Mouse (Mus musculus) hindbrain, postnatal 0 days (tissue): ENCODE results near the gene Gm21964. TPM values are rescaled to one million over a fixed set of nuclear protein-coding genes. Genes with fewer than 3 reads are reported as not detected.

Experiments
- ATAC-seq: fragments of 200-750 bp; cut with Nextera tagmentation; 2 replicates; pipeline ENCODE4 v1.8.0; 2017; ENCODE audit warnings: mild to moderate bottlenecking, moderate TSS enrichment, moderate library complexity
- DNase-seq: peaks from one replicate; pipeline ENCODE4 v3.0.0-alpha.2; 2015; ENCODE audit warnings: low spot score
- H3K27ac ChIP-seq: fragments of 300-500 bp; sonication (generic); 2 replicates; pipeline ENCODE4 v1.5.1; 2014; ENCODE audit warnings: mild to moderate bottlenecking
- H3K27me3 ChIP-seq: fragments of 300-500 bp; sonication (generic); 2 replicates; pipeline ENCODE4 v1.6.1; 2014; ENCODE audit warnings: low read length, mixed read lengths; ENCODE audit not compliant: insufficient read depth
- H3K36me3 ChIP-seq: fragments of 300-500 bp; sonication (generic); 2 replicates; pipeline ENCODE4 v1.6.1; 2014; ENCODE audit warnings: low read length, mixed read lengths; ENCODE audit not compliant: insufficient read depth
- H3K4me1 ChIP-seq: fragments of 300-500 bp; sonication (generic); 2 replicates; pipeline ENCODE4 v1.6.1; 2014; ENCODE audit warnings: antibody characterized with exemption, low read length, mixed read lengths; ENCODE audit not compliant: insufficient read depth
- H3K4me2 ChIP-seq: fragments of 300-500 bp; sonication (generic); 2 replicates; pipeline ENCODE4 v1.6.1; 2014; ENCODE audit warnings: low read depth, mild to moderate bottlenecking, low read length, moderate library complexity, mixed read lengths
- H3K4me3 ChIP-seq: fragments of 300-500 bp; sonication (generic); 2 replicates; pipeline ENCODE4 v1.5.1; 2014; ENCODE audit warnings: low read length
- H3K9ac ChIP-seq: fragments of 300-500 bp; sonication (generic); replicated peaks from 2 replicates; pipeline ENCODE4 v1.6.1; 2014; ENCODE audit warnings: mild to moderate bottlenecking, low read length, moderate library complexity, mixed read lengths
- H3K9me3 ChIP-seq: fragments of 300-500 bp; sonication (generic); 2 replicates; pipeline ENCODE4 v1.6.1; 2016; ENCODE audit warnings: low read length, mixed read lengths
- CTCF ChIP-seq: IDR thresholded peaks from 2 replicates; pipeline ENCODE4 v1.5.1; 2016; ENCODE audit warnings: antibody characterized with exemption, control low read depth, low read depth
- WGBS: fragments of 180-500 bp; shearing (Covaris S2); extraction: QIAGEN DNeasy Blood & Tissue Kit; methylation state at CpG from one replicate; pipeline ENCODE4 v1.1.7; 2014; 5-methylcytosine and 5-hydroxymethylcytosine counted together
- polyA plus RNA-seq: library from polyadenylated mRNA; unstranded; fragments of >200 nt; fragmentation: Nextera tagmentation; extraction: Ambion mirVana; gene quantifications from 2 replicates; pipeline ENCODE4 v1.2.1, GENCODE M21; 2015
- total RNA-seq: library from RNA; depleted of rRNA; stranded (reverse); fragments of >200 nt; gene quantifications from 2 replicates; pipeline ENCODE4 v1.2.3, GENCODE M21; 2014

Gm21964 gene
- total and polyA plus RNA-seq, 2 experiments from 2014 or later: not detected

- DNase-seq (peak; percentile 87), ATAC-seq (peak; percentile 53; the same call in 1 of the 2 replicates)
- WGBS: 17% methylated on average over 9 of the region's 9 CpGs
- Histone ChIP-seq H3K4me3 (no peak overlapping the region), H3K9me3 (no peaks in the 10 kb centered on the region), H3K36me3 (no peaks in the 10 kb centered on the region), H3K27me3 (no peaks in the 10 kb centered on the region), H3K27ac (no peak overlapping the region), H3K4me1 (no peaks in the 10 kb centered on the region), H3K9ac (no peak overlapping the region), H3K4me2 (no peak overlapping the region)
- peak; percentile 97 for TF ChIP-seq CTCF
These were observed 29.4 kb upstream of the Gm21964 start for GRCm38 (mm10) chr8:110071600-110071999.

DNA sequence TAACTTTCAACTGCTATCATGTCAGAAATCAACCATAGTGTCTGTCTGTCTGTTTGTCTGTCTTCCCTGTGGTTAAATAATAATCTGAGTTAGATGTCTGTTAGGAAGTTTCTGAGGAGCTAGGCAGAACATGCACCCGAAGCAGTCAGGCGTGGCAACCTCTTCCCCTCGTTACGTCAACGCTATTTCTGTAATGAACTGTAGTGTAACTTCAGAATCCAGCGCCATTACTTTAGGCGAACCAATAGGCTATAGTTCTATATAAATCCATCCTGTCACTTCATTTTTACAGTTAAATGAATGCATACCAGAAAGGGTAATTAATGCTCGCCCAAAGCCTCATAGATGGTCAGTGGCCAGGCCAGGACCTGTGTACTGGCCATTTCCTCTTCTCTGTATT lies 26.5 kb upstream of the Gm21964 start:
- H3K27ac ChIP-seq: no peak overlapping the region
- no peak overlapping the region for H3K9ac ChIP-seq
- H3K9me3 ChIP-seq: no peaks in the 10 kb centered on the region
- H3K4me1 ChIP-seq: no peaks in the 10 kb centered on the region
- ATAC-seq (no peak), DNase-seq (no peak)
- TF ChIP-seq CTCF: no peak
- H3K27me3 ChIP-seq: no peaks in the 10 kb centered on the region
- H3K4me2 ChIP-seq: no peak overlapping the region
- 85% methylated on average over 8 of the region's 8 CpGs for WGBS
- no peak overlapping the region for H3K4me3 ChIP-seq
- H3K36me3 ChIP-seq: no peaks in the 10 kb centered on the region

- peaks cover 14% of the 10 kb centered on the region; the same call in 1 of the 2 replicates for H3K36me3 ChIP-seq
- H3K4me1 ChIP-seq: 0 out of 2 replicates have a peak, but pooled peaks cover 10% of the 10 kb centered on the region
- peak within 1 kb of the TSS; percentile 91 for H3K4me2 ChIP-seq
- peak within 1 kb of the TSS; percentile 69 for H3K9ac ChIP-seq
- ATAC-seq (peak; percentile 96), DNase-seq (peak; percentile 83)
- peak within 1 kb of the TSS; percentile 67 for H3K27ac ChIP-seq
- WGBS: 6% methylated on average over 53 of the region's 54 CpGs
- H3K4me3 ChIP-seq: peak within 1 kb of the TSS; percentile 66
- no peak; the same call in 1 of the 2 replicates for TF ChIP-seq CTCF
- H3K9me3 ChIP-seq: no peaks in the 10 kb centered on the region
- H3K27me3 ChIP-seq: no peaks in the 10 kb centered on the region
These were observed 21.5 kb upstream of the Gm21964 start, which contains the start of gene Zfp612 for GRCm38 (mm10) chr8:110079282-110080221. Gene Zfp612 (plus strand): TSS chr8:110079746.

DNA sequence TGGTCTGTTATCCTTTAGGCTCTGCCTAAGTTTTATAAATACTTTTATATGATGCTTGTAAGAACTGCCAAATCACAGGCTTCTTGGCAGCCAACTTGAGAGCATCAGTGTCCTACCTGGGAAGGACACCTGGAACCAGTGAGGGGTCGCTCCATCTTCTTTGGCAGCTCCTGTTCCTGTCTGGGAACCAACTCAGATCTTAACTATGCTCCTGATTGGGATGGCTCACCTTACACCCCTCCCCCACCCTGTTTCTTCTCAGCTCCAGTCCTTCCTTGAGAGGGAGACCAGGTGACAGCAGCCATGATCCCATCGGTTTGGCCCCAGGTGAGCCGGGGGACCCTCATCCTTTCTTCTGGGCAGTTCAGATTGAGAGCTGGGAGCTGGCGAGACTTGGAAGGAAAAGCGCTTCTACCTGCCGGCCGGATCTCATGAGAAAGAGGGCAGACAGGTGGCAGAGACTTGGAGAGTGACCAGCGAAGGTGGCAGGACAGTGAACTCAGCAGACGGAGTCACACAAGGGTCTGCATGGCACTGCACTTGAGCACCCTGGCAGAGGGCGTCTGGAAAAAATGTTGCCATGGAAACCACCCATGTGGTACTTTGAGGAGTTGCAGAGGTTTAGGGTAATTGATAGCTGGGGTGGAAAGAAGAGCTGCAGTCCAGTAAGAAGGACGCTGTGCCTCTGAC lies 18.4 kb upstream of the Gm21964 start:
- Histone ChIP-seq H3K9me3 (peaks cover 4% of the 10 kb centered on the region; the same call in 1 of the 2 replicates), H3K27ac (no peak overlapping the region), H3K4me2 (no peak overlapping the region), H3K27me3 (no peaks in the 10 kb centered on the region), H3K4me3 (no peak overlapping the region), H3K36me3 (peaks cover 35% of the 10 kb centered on the region), H3K9ac (no peak overlapping the region), H3K4me1 (0 out of 2 replicates have a peak, but pooled peaks cover 10% of the 10 kb centered on the region)
- ATAC-seq (no peak), DNase-seq (no peak)
- 76% methylated on average over 11 of the region's 11 CpGs for WGBS
- TF ChIP-seq CTCF: no peak

- H3K9ac ChIP-seq: no peak overlapping the region
- no peaks in the 10 kb centered on the region for H3K4me1 ChIP-seq
- H3K9me3 ChIP-seq: peaks cover 11% of the 10 kb centered on the region; the same call in 1 of the 2 replicates
- ATAC-seq (peak; percentile 71; the same call in 1 of the 2 replicates), DNase-seq (peak; percentile 63)
- no peak overlapping the region for H3K4me2 ChIP-seq
- no peak overlapping the region for H3K4me3 ChIP-seq
- whole genome bisulfite sequencing: 25% methylated on average over 1 of the region's 1 CpGs
- peaks cover 29% of the 10 kb centered on the region for H3K36me3 ChIP-seq
- no peak overlapping the region for H3K27ac ChIP-seq
- H3K27me3 ChIP-seq: no peaks in the 10 kb centered on the region
- no peak for TF ChIP-seq CTCF
These were observed 9.1 kb upstream of the Gm21964 start for GRCm38 (mm10) chr8:110091869-110092268.

- 88% methylated on average over 15 of the region's 15 CpGs for WGBS
- Histone ChIP-seq H3K36me3 (no peaks in the 10 kb centered on the region), H3K9ac (no peak overlapping the region), H3K4me2 (no peak overlapping the region), H3K27ac (no peak overlapping the region), H3K4me3 (no peak overlapping the region), H3K9me3 (no peaks in the 10 kb centered on the region), H3K4me1 (no peaks in the 10 kb centered on the region), H3K27me3 (no peaks in the 10 kb centered on the region)
- ATAC-seq (no peak), DNase-seq (no peak)
- no peak for TF ChIP-seq CTCF
These were observed 669 bp downstream of the Gm21964 start for GRCm38 (mm10) chr8:110101676-110102075.
